Mouse (Mus musculus): ENCODE measurements around the gene Dhh. TPM values are rescaled to one million over a fixed set of nuclear protein-coding genes. Genes with fewer than 3 reads are reported as not detected.

The Dhh gene
- total and polyA plus RNA-seq, 3 experiments: not detected

- TF ChIP-seq KAT2A (IDR thresholded peaks at IDR 0.05; ENCODE audit: insufficient replicate concordance, low read length): no peak
- no peak for TF ChIP-seq HCFC1 (IDR thresholded peaks at IDR 0.05; ENCODE audit: low read depth, low read length)
- TF ChIP-seq MAX (IDR thresholded peaks at IDR 0.05; ENCODE audit: low read length): peak; percentile 21; the same call in 1 of the 2 replicates
- 0 out of 2 replicates have a peak, but pooled peaks have one; percentile 53 for TF ChIP-seq MXI1 (IDR thresholded peaks at IDR 0.05; ENCODE audit: low read depth, low read length)
- no peak for TF ChIP-seq RCOR1 (conservative IDR thresholded peaks at IDR 0.05; ENCODE audit: low read depth, low read length)
- no peak for TF ChIP-seq CHD1 (IDR thresholded peaks at IDR 0.05; ENCODE audit: low read depth, low read length)
- no peak for DNase-seq (ENCODE audit: extremely low read depth)
- H3K4me1 ChIP-seq (ENCODE audit: control insufficient read depth in 1 of 2, insufficient read depth in 2 of 2): peaks cover 6 to 8% of the 10 kb centered on the region in 2 experiments; a peak in 3 of 4 replicates
- peaks cover 3% of the 10 kb centered on the region for H3K27me3 ChIP-seq (replicated peaks)
- peak within 1 kb of the TSS in 1 of 3 experiments; percentile 44 for H3K4me3 ChIP-seq (replicated peaks in 1 of 3; ENCODE audit: low read depth in 2 of 3, low read length in 2 of 3, poor library complexity in 1 of 3)
- H3K36me3 ChIP-seq (replicated peaks in 1 of 2; ENCODE audit: control insufficient read depth in 1 of 2, insufficient read depth in 1 of 2, low read length in 1 of 2): peaks cover 0 to 1% of the 10 kb centered on the region in 2 experiments
- peak within 1 kb of the TSS; percentile 73 for H3K4me2 ChIP-seq (ENCODE audit: insufficient read depth, low read depth, poor library complexity, severe bottlenecking)
- in situ Hi-C loops (cut with MboI; ENCODE audit: low pct_ligation_motif_present, low pct_unique_long_range_greater_than_20kb, low sequenced_read_pairs) (no loop called here), dilution Hi-C loops (cut with MboI; ENCODE audit: extremely low pct_ligation_motif_present, extremely low pct_unique_long_range_greater_than_20kb, low sequenced_read_pairs) (no loop called here)
- H3K9ac ChIP-seq (ENCODE audit: insufficient read depth, low read depth): no peak within 1 kb of the TSS
- no peaks in the 10 kb centered on the region for H3K79me2 ChIP-seq (replicated peaks; ENCODE audit: control insufficient read depth, extremely low read depth, insufficient read depth, poor library complexity, severe bottlenecking)
- peaks cover 6% of the 10 kb centered on the region for H3K9me3 ChIP-seq (replicated peaks; ENCODE audit: low read length)
- H3K27ac ChIP-seq (ENCODE audit: insufficient read depth, low read depth): no peak within 1 kb of the TSS
Measured at GRCm38 (mm10) chr15:98893940-98894745, 4.2 kb downstream of the Dhh start, which contains the start of gene Rhebl1. Gene Rhebl1 (minus strand): TSS chr15:98894540.

GRCm38 (mm10) chr15:98893036-98893435, 5.3 kb downstream of the Dhh start:
- H3K79me2 ChIP-seq (replicated peaks; ENCODE audit: control insufficient read depth, extremely low read depth, insufficient read depth, poor library complexity, severe bottlenecking): no peaks in the 10 kb centered on the region
- TF ChIP-seq USF2 (conservative IDR thresholded peaks at IDR 0.05; ENCODE audit: low read depth, low read length): no peak
- no peak for TF ChIP-seq ZKSCAN1 (IDR thresholded peaks at IDR 0.05; ENCODE audit: borderline replicate concordance, low read depth, low read length)
- TF ChIP-seq TCF12 (IDR thresholded peaks at IDR 0.05; ENCODE audit: low read depth, low read length): no peak
- TF ChIP-seq PAX5 (IDR thresholded peaks at IDR 0.05; ENCODE audit: low read length): no peak
- TF ChIP-seq JUN (IDR thresholded peaks at IDR 0.05; ENCODE audit: insufficient read depth, low read depth, low read length): no peak
- no peak for TF ChIP-seq E2F4 (IDR thresholded peaks at IDR 0.05; ENCODE audit: insufficient replicate concordance, low read depth, low read length)
- no peak for TF ChIP-seq GABPA (IDR thresholded peaks at IDR 0.05; ENCODE audit: insufficient replicate concordance, low read depth, low read length)
- TF ChIP-seq ETS1 (conservative IDR thresholded peaks at IDR 0.05; ENCODE audit: low read depth, low read length): no peak
- TF ChIP-seq ZNF384 (IDR thresholded peaks at IDR 0.05; ENCODE audit: low read depth, low read length): no peak
- TF ChIP-seq RCOR1 (conservative IDR thresholded peaks at IDR 0.05; ENCODE audit: low read depth, low read length): no peak
- TF ChIP-seq MAZ (IDR thresholded peaks at IDR 0.05; ENCODE audit: low read depth, low read length): no peak
- TF ChIP-seq MXI1 (IDR thresholded peaks at IDR 0.05; ENCODE audit: low read depth, low read length): no peak
- no peak for TF ChIP-seq ELF1 (IDR thresholded peaks at IDR 0.05; ENCODE audit: low read depth, low read length)
- no peak for TF ChIP-seq RAD21 (IDR thresholded peaks at IDR 0.05; ENCODE audit: low read depth, low read length)
- no peak for TF ChIP-seq BHLHE40 (IDR thresholded peaks at IDR 0.05; ENCODE audit: low read depth, low read length)
- TF ChIP-seq MAX (IDR thresholded peaks at IDR 0.05; ENCODE audit: low read length): no peak
- H3K36me3 ChIP-seq (replicated peaks in 1 of 2; ENCODE audit: control insufficient read depth in 1 of 2, insufficient read depth in 1 of 2, low read length in 1 of 2): peaks cover 0 to 1% of the 10 kb centered on the region in 2 experiments
- no peak overlapping the region for H3K9ac ChIP-seq (ENCODE audit: insufficient read depth, low read depth)
- DNase-seq (ENCODE audit: extremely low read depth): no peak
- H3K9me3 ChIP-seq (replicated peaks; ENCODE audit: low read length): peaks cover 6% of the 10 kb centered on the region
- dilution Hi-C loops (cut with MboI; ENCODE audit: extremely low pct_ligation_motif_present, extremely low pct_unique_long_range_greater_than_20kb, low sequenced_read_pairs): no loop called here
- in situ Hi-C loops (cut with MboI; ENCODE audit: low pct_ligation_motif_present, low pct_unique_long_range_greater_than_20kb, low sequenced_read_pairs): no loop called here
- H3K4me1 ChIP-seq (ENCODE audit: control insufficient read depth in 1 of 2, insufficient read depth in 2 of 2): peaks cover 3 to 8% of the 10 kb centered on the region in 2 experiments; a peak in 3 of 4 replicates
- peaks cover 4% of the 10 kb centered on the region for H3K27me3 ChIP-seq (replicated peaks)
- H3K27ac ChIP-seq (ENCODE audit: insufficient read depth, low read depth): no peak overlapping the region
- H3K4me3 ChIP-seq (replicated peaks in 1 of 3; ENCODE audit: low read depth in 2 of 3, low read length in 2 of 3, poor library complexity in 1 of 3): no peak overlapping the region
- no peak overlapping the region for H3K4me2 ChIP-seq (ENCODE audit: insufficient read depth, low read depth, poor library complexity, severe bottlenecking)

Measured in CH12.LX (cell line).